Mouse (Mus musculus) embryonic fibroblast, embryonic 13.5 days (primary cell): ENCODE data around the gene Dntt.

ENCODE experiments used
- CTCF ChIP-seq: IDR thresholded peaks from 2 replicates; pipeline ENCODE4 v1.5.1; 2011; ENCODE audit warnings: mild to moderate bottlenecking, control low read depth, low read length, moderate library complexity, borderline replicate concordance; ENCODE audit not compliant: insufficient read depth
- POLR2A ChIP-seq: IDR thresholded peaks from 2 replicates; pipeline ENCODE4 v1.6.1; 2011; ENCODE audit warnings: low read depth, mild to moderate bottlenecking, control low read depth, low read length, moderate library complexity

- TF ChIP-seq CTCF (no peak), POLR2A (no peak)
Observed at GRCm38 (mm10) chr19:41104922-41105321, 75.8 kb downstream of the Dntt start.
